Mouse (Mus musculus): ENCODE results near the gene Mrpl53.

The Mrpl53 gene

GRCm38 (mm10) chr6:83122961-83123360, 14.1 kb downstream of the Mrpl53 start:
- DNase-seq: no peak

GRCm38 (mm10) chr6:83124851-83125312, 16.0 kb downstream of the Mrpl53 start:
- peak; percentile 91 for DNase-seq

DNA sequence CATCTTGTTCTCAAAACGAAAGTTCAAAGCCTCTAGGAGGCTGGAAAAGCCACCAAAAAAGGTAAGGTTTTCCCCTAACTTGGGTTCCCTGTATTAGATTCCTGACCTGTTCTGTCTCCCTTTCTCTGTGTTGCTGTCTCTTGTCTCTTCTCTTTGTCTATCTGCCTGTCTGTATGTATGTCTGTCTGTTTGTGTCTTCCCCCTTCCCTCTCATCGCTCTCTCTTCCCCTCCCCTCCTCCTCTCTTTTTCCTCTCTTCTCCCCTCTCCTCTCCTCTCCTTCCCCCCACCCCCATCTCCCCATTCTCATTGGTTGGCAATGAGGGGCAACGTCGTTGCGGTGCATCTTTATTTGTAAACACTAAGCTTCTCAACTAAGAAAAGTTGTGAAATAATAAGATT, 16.5 kb downstream of the Mrpl53 start, which contains the start of gene Ino80b:
Gene Ino80b (minus strand): TSS at position 101 of the 400 bp plus-strand sequence.
- DNase-seq: no peak

GRCm38 (mm10) chr6:83127419-83127818, 18.6 kb downstream of the Mrpl53 start:
- DNase-seq: no peak

DNA sequence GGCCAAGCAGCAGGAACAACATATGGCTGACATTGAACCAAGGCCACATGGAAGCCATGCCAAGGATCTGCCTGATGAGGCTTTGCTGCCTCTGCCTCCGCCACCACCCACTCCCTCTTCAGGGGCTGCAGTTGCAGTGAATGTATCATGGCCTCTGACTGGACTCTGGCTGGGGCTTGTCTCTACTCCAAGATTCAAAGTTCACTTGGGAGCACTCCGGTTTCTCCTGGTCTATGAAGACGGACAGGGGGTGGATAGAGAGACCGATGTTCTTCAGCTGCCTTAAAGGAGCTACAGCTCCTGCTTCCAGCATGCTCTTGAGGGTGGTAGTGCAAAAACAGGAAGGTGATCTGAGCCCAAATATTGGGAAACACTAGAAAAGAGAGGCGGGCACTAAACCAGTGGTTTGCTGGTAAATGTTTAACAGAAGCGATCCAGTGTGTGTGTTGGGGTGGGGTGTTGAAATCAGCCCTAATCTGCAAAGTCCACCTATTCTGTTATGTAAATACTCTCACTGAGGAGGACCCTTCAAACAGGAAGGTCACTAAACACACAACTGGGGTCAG, 22.7 kb downstream of the Mrpl53 start:
- no peak for DNase-seq

DNA sequence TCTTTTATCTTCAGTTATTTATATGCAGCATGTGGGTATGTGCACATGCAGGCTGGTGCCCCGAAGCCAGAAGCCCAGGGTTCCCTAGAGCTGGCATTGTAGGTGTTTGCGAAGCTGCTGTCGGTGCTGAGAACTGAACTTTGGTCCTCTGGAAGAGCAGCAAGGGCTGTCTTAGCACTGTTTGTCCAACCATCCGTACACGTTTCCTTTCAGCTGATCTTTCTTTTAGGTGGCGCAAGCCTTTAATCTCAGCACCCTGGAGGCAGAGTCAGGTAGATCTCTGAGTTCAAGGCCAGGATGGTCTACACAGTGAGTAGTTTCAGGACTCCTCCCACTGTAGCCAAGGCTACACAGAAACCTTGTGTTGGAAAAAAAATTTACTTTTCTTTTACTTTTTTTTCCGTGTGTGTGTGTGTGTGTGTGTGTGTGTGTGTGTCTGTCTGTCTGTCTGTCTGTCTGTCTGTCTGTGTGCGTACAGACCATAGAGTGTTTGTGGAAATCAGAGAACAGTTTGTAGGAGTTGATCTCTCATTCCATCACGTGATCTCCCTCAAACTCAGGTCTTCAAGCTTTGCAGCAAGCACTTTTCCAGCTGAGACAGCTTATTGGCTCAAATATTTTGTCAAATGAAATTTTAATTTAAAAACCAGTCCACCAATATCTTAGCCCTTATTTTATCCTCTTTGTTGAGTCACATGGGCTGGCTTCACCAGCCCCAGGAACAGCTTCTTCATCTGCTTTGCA, 23.5 kb downstream of the Mrpl53 start:
- DNase-seq: no peak

DNA sequence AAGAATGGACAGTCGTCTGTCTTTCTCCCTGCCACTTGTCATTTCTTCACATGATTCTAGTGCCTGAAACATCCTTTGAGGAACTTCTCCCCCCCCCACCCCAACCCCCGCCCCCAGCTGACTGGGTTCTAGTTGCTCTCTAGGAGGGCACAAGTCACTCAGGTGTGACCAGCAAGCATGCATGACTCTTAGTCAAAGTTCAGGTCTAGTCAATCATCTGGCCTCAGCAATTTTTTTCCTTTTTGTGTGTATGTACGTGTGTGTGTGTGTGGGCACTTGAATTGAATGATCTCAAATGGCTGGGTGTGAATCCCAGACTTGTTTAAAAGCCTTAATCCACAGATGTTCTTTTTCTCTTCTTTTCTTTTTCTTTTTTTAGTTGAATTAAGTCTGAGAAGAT, 25.4 kb downstream of the Mrpl53 start:
- no peak for DNase-seq

DNA sequence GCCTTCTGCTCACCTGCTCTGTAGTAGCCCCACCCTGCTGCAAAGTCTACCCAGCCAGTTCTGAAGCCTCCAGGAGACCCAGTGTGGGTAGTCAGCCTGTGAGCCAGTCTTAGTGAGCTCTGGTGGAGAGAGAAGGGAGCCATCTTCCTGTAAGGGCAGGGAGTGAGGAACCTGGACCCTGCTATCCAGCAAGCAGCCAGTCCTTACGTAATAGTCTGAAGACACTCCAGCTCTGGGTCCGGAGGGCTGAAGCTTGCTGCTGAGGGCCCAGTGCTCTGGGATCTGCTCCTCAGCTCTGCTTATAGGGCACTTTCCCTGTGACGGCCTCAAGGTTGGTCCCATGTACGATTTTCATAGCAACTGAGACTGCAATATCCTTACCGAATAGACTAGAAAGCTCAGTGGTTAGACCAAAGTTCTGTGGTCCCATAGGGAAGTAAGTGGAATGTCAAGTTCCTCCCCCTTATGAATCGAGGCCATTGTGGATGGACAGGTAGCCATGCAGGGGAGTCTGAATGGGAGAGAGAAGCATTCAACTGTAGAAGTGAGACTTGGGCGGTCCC, 26.2 kb downstream of the Mrpl53 start, which contains the start of gene Rtkn:
Gene Rtkn (plus strand): TSS at position 513 of the 563 bp plus-strand sequence.
- no peak for DNase-seq

- no peak for DNase-seq
These were observed 26.8 kb downstream of the Mrpl53 start for GRCm38 (mm10) chr6:83135571-83136161.

- DNase-seq: no peak
These were observed 27.5 kb downstream of the Mrpl53 start for GRCm38 (mm10) chr6:83136291-83136880.

GRCm38 (mm10) chr6:83136881-83137575, 28.2 kb downstream of the Mrpl53 start:
- no peak for DNase-seq

DNA sequence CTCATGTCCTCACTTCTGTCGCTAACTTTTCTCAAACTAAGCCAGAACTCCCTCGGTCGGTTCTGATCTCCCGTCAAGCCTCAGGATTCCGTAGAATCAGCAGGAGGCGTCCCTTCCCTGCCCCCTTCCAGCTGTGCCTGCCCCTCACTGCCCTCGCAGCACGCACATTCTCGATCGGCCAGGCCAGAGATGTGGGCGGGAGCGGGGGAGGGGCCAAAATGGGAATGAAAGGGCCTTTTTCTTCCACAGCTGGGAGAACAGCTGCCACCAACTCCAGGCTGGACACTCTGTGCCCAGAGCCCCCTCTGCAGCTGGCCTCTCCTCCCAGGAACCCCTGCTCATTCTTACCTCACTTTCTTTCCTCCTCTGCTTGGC, 28.7 kb downstream of the Mrpl53 start:
- peak; percentile 54 for DNase-seq

- DNase-seq: no peak
These were observed 29.2 kb downstream of the Mrpl53 start for GRCm38 (mm10) chr6:83138056-83138455.

GRCm38 (mm10) chr6:83140044-83140443, 31.2 kb downstream of the Mrpl53 start:
- DNase-seq: no peak

GRCm38 (mm10) chr6:83141636-83142035, 32.8 kb downstream of the Mrpl53 start:
- no peak for DNase-seq

DNA sequence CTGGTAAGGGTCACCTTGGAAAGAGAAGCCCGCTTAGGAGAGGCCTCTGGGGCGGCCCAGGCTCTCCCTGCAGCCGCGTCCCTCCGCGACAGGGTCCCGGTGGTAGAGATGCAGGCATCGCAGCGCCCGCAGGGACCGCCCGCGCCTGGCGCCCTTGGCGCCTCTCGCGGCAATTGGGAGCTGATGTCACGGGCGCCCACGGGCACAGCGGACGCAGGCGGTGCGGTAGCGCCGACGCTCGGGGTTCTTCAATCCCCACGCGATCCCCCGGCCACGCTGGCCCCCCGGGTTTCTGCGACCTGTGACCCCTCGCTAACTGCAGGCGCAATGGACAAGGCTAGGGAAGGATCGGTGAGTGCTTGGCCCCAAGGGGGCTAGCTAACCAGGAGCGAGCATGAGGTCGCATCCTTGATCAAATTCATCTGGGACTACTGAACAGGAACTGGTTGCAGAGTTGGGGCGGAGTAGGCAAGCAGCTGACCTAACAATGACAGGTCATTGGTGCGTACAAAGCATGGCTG, 33.4 kb downstream of the Mrpl53 start:
- no peak for DNase-seq

GRCm38 (mm10) chr6:83142886-83143285, 34.0 kb downstream of the Mrpl53 start:
- DNase-seq: no peak

GRCm38 (mm10) chr6:83145209-83145608, 36.4 kb downstream of the Mrpl53 start:
- no peak for DNase-seq

GRCm38 (mm10) chr6:83145805-83146204, 37.0 kb downstream of the Mrpl53 start:
- DNase-seq: no peak

- no peak for DNase-seq
These were observed 38.4 kb downstream of the Mrpl53 start for GRCm38 (mm10) chr6:83147280-83147679.

DNA sequence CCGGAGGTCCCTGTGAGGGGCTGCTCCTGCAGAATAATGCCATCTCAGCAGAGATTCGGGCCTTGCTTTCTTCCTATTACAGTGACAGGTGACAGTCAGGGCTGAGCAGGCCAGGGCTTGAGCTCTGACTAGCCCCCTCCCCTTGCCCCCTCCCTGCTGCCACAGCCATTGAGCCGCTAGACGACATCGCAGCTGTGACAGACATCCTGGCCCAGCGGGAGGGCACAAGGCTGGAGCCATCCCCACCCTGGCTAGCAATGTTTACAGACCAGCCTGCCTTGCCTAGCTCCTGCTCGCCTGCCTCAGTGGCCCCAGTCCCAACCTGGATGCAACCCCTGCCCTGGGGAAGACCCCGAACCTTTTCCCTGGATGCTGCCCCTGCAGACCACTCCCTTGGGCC, 42.9 kb downstream of the Mrpl53 start:
- DNase-seq: no peak

DNA sequence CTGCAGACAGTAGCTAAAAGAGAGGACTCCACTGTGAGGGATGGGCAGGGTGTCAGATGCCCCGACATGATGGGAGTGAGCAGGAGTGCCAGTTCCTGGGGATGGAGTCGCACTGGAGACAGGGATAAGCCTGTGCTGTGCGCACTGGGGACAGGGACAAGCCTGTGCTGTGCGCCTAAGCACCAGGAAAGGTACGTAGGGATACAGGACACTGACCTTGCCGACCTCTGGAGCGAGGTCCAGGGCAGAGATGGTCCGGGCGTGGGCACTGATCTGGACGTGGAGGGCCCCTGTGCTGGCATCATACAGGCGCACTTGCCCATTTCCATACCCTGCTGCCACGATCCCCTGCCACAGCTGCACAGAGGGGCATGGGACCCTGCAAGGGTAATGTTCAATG, 44.2 kb downstream of the Mrpl53 start:
- DNase-seq: no peak

DNA sequence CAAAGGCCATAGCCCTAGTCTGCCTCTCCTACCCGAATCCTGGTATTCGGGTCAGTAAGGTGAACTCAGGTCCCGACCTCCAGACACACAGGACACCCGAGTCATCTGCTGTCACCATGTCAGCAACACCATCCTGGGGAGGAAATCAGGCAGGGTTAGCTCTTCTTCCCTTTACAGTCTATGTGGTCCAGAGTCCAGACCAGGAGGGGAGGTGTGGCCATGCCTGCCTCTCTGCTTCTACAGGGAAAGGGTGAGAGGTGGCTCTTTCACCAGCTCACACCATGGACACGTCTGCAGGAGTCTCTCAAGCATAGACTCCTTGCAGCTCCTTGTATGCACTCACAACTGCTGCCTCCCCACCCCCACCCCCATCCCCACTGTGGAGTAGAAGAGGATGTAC, 44.6 kb downstream of the Mrpl53 start:
- DNase-seq: no peak

Measured in cerebellum, adult 9-11 months (tissue).